Mouse (Mus musculus): ENCODE results near the gene Disp2.
A peak's percentile ranks its signal among the peaks of the same experiment; 100 is the strongest.

The Disp2 gene

GRCm38 (mm10) chr2:118786525-118786924 lies 7.0 kb downstream of the Disp2 start:
- no peak for DNase-seq (ENCODE audit: low spot score in 2 of 2)

DNA sequence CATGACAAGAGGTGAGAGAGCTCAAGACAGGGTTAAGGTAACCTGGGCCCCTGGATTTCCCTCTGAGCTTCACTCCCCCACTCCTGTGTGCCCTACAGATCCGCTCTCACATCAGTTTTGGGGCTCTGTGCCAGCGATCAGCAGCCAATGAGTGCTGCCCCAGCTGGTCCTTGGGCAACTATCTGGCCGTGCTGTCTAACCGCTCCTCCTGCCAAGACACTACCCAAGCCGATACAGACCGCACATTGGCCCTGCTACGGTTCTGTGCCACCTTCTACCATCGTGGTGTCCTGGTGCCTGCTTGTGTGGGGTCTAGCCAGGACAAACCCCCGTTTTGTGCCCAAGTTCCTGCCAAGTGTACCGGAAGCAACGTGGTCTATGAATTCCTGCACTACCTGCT lies 10.0 kb downstream of the Disp2 start:
- DNase-seq (ENCODE audit: low spot score in 2 of 2) = no peak

GRCm38 (mm10) chr2:118790221-118790550 lies 10.7 kb downstream of the Disp2 start:
- no peak for DNase-seq (ENCODE audit: low spot score in 2 of 2)

DNA sequence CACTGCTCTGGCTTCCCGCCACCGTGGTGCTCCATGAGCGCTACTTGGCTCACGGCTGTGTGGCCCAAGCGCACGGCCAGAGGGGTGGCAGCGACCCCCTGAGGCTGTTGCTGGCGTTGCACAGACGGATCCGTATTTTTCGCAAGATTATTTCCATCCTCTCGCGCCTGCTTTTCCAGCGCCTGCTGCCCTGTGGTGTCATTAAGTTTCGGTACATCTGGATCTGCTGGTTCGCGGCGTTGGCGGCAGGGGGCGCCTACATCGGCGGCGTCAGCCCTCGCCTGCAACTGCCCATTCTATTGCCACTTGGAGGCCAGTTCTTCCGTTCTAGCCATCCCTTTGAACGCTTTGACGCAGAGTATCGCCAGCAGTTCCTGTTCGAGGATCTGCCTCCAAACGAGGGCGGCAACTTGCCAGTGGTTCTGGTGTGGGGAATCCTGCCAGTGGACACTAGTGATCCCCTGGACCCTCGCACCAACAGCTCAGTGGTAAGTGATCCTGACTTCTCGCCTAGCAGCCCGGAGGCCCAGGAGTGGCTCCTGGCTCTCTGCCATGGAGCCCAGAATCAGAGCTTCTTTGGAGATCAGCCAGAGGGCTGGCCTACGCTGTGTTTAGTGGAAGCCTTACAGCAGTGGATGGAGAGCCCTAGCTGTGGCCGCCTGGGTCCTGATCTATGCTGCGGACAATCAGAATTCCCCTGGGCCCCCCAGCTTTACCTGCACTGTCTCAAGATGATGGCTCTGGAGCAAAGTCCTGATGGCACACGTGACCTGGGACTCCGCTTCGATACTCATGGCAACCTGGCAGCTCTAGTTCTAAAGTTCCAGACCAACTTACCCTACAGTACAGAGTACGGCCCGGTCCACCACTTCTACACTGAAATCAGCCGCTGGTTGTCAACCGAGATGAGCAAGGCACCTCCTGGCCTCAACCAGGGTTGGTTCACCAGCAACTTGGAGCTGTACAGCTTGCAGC lies 11.3 kb downstream of the Disp2 start:
- DNase-seq (ENCODE audit: low spot score in 2 of 2) = peak in 1 of 2 experiments; percentile 57

DNA sequence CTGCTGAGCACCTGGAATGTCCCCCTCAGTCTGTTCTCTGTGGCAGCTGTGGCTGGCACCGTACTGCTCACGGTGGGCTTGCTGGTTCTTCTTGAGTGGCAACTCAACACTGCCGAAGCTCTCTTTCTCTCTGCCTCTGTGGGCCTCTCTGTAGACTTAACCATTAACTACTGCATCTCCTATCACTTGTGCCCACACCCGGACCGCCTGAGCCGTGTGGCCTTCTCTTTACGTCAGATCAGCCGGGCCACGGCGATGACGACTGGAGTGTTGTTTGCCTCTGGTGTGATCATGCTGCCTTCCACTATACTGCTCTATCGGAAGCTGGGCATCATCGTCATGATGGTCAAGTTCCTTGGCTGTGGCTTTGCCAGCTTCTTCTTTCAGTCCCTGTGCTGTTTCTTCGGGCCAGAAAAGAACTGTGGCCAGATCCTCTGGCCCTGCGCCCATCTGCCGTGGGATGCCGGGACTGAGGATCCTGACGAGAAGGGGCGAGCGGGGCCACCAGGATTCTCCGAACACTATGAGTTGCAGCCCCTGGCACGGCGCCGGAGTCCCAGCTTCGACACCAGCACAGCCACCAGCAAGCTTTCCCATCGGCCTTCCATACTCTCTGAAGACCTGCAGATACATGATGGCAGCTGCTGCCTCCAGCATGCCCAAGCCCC lies 12.2 kb downstream of the Disp2 start:
- no peak for DNase-seq (ENCODE audit: low spot score in 2 of 2)

DNA sequence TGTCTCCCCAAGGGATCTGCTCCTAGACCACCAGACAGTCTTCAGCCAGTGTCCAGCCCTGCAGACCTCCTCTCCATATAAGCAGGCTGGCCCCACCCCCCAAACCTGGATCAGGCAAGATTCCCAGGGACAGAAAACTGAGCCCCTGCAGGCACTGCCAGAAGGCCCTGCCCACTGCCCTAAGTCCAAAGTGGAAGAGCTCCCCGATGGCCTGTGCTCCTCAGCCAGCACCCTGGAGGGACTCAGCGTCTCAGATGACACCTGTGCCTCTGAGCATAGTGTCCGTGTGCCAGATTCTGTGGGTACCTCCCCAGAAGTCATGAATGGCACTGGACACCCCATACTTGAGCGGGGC lies 12.7 kb downstream of the Disp2 start:
- no peak for DNase-seq (ENCODE audit: low spot score in 2 of 2)

DNA sequence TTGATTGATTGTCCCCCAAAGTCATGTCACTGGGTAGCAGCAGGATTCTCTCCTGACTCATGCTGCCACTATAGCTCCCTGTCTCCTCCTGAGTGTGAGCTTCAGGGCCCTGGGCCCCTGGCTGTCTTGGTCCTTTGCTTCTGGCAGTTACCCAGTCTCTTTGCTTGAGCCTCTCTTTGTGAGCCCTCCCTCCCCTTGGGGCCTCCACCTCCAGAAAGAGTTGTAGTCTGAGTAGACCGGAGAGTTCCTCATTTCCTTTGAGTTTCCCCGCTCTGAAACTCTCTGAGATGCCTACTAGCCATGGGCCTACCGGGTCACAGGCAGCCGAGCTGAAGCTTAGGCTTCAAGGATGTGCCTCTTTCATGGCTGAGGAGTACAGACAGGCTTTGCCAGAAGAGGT lies 14.1 kb downstream of the Disp2 start:
- no peak for DNase-seq (ENCODE audit: low spot score in 2 of 2)

DNA sequence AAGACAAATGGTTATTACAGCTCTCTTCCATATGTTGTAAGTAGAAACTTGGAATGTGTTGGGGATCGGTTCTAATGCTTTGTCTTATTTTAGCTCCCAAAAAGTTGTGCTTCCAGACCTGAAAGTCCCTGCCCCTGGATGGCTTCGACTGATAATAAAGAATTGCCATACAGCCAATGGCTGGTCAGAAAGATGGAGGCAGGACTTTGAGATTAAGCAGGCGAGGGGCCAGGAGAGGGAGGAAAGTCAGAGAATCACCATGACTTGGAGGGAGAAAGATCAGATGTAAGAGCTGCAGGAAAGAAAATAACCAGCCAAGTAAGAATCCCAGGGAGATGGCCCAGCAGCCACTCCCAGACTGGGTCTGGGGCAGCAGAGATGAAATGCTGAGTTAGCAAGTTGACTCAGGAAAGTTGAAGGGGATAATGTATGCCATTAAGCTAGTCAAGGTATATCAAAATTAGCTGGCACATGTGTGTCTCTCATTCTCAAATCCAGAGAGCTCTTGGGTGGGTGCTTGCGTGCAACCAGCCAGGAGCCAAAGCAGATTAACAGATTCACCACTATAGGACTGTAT lies 23.1 kb downstream of the Disp2 start:
- no peak for DNase-seq (ENCODE audit: low spot score in 2 of 2)

DNA sequence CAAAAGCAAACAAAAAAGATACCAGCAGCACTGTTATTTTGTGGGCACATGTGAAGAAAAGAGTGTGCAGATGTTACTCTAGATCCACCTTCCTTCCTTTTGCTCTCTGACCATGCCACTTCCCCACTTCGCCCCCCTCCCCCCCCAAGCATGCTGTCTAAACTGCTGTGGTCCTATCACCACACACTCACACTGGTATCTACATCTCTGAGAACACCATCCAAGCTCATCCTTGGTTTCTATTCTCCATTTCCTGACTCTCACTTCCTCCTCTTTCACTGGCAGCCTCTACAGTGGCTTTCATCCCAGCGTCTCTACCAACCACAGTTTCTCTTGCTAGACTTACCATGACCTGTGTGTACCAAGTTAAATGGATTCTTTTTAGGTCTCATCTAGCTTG lies 25.0 kb downstream of the Disp2 start:
- DNase-seq (ENCODE audit: low spot score in 2 of 2) = no peak

- DNase-seq (ENCODE audit: low spot score in 2 of 2) = no peak
Measured at GRCm38 (mm10) chr2:118805137-118805536, 25.6 kb downstream of the Disp2 start.

DNA sequence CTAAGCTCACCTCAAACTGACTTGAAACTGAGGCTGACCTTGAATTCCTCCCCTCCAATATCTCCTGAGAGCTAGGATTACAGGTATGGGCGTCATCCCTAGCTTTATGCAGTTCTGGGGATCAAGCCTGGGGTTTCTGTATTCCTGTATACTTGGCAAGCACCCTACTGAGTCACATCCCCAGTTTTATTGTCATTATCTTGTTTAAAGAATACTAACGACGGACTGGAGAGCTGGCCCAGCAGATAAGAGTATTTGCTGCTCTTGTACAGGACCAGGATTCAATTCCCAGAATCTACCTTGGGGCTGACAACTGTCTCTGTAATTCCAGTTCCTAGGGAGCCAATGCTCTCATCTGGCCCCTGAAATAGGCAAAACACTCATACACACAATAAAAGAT lies 26.2 kb downstream of the Disp2 start:
- no peak for DNase-seq (ENCODE audit: low spot score in 2 of 2)

GRCm38 (mm10) chr2:118806860-118807259 lies 27.3 kb downstream of the Disp2 start:
- DNase-seq (ENCODE audit: low spot score in 2 of 2) = peak in 1 of 2 experiments; percentile 42

GRCm38 (mm10) chr2:118810861-118811260 lies 31.3 kb downstream of the Disp2 start:
- DNase-seq (ENCODE audit: low spot score in 2 of 2) = no peak

- DNase-seq (ENCODE audit: low spot score in 2 of 2) = no peak
Measured at GRCm38 (mm10) chr2:118812724-118813123, 33.2 kb downstream of the Disp2 start.

DNA sequence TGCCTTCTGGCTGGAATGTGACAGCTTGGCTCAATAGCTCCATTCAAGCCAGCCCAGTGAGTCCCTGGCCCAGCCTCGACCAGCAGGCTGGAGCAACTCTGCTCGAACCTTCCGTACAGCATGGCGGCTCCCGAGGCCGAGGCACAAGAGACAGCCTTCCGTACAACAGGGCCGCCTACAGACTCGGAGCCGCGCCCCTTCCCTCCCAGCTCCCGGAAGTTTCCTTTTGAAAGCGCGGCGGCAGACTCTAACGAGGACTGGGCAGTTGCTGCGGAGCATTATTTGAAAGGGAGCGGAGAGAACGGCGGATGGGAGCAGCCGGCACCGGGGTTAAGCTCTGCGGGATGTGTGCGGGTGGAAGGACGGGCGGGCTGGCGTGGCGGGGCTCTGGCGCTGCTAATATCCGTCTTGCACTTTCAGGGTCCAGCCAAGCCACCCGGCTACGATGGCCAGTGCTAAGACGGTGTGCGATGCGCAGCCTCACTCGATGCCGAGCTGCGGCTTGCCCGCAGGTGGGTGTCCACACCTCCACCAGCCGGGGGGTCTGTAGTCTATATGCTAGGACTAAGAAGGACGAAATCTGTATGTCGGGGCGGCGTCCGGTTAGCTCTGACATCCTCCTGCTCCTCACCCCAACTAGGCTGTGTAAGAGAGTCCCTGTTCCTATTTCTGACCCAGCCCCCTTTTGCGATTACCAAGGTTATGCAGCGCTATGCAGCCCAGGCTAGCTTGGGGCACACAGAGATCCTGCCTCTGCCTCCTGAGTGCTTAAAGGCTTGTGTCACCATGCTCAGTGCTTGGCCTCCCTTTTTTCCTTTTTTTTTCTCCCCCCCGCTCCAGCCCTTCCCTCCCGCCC lies 34.7 kb downstream of the Disp2 start, which contains the start of gene Knstrn:
Knstrn (plus strand) TSS at position 23 of the 856 bp plus-strand sequence.
- DNase-seq (ENCODE audit: low spot score in 2 of 2) = peak; percentile 82 to 88

- no peak for DNase-seq (ENCODE audit: low spot score in 2 of 2)
Measured at GRCm38 (mm10) chr2:118822800-118823199, 43.3 kb downstream of the Disp2 start.

DNA sequence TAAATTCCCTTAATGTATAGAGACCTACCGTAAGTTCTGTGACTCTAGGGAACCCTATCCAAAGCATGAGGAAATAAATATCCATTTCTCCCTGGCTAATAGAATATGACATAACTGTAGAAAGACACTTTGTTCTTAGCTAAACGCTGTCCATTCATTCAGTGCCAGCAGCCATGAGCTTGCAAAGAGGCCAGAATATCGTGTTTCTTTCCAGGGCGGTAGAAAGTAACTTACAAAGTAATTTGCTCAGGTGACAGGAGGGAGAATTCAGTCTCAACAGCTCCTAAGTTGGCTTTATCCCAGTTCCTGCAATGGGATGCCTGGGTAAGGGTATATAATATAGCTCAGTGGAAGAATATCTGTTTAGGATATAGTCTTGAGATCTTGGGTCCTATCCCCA lies 44.9 kb downstream of the Disp2 start:
- DNase-seq (ENCODE audit: low spot score in 2 of 2) = no peak

DNA sequence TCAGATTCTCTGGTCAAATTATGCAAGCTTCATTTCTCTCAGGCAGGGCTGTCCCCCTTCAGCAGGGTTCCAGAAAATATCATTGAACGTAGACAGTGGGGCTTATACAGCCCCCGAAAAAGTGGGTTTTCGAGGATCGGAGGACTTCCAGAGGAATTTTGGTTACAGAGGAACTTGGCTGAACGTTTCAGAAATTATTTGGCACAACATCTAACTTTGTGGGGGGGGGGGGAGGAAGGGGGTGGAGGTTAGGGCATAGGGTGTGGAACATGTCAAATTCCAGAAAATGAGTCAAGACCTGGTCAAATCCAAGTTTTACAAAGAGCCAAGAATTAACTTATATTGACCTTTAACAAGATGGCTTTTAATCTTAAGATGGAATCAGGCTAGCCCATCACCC lies 49.6 kb downstream of the Disp2 start:
- no peak for DNase-seq (ENCODE audit: low spot score in 2 of 2)

DNA sequence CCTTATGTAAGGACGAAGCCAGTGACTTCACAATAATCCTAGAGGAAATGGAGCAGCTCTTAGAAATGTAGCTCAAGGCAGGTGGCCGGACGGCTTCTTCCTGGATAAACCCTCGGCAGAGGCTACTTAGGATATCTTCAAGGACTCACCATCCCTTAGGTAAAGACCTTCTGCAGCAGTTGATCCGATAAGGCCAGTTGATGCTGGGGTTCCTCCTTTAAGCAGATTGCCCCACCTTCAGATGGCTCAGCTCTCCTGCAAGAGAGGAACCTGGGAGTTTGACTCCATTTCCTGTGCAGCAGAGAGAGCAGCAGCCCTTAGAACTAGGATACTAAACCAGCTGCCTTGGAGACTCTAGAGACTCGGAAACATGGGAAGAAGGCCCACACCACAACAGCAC lies 54.5 kb downstream of the Disp2 start:
- DNase-seq (ENCODE audit: low spot score in 2 of 2) = no peak

DNA sequence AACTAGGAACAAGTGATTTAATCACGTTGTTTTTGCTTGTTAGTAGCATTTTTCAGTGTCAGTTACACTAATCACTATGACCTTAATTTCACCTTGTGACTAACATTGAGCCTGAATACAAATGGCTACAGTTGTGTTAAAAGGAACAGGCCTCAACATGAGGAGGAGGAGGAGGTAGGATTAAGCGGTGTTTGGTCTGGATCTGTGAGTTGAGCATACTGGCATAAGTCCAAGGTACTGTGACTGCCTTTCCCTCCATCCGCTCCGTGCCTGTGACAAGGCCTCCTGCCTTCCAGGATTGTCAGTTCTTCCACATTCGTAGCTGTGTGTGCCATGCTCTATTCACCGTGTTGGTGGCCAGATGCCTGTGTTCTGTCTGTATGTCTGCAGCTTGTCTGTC lies 55.6 kb downstream of the Disp2 start:
- DNase-seq (ENCODE audit: low spot score in 2 of 2) = no peak

DNA sequence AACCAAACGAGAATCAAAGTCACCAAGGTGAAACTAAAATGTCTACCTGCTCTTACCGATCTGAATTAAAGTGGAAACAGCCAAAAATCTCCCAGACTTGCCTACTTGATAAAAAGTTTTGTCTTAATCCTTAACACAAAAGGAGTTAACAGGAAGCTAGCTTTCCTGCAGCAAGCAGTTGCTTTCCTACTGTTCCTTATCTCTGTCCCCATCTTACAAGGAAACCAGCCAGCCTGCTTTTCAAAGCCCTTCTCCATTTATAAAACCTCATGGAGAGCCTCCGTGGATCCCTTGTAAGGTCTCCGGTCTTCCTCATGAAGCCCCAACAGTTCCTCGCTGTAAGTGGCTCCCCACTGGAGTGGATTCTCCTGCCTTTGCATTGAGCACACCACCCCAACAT lies 58.8 kb downstream of the Disp2 start:
- DNase-seq (ENCODE audit: low spot score in 2 of 2) = no peak

GRCm38 (mm10) chr2:118841186-118841585 lies 61.7 kb downstream of the Disp2 start:
- DNase-seq (ENCODE audit: low spot score in 2 of 2) = no peak

Measured in frontal cortex, postnatal 36 days (tissue).